Mouse (Mus musculus) bone marrow macrophage, adult 2 months (primary cell): ENCODE results near the gene Kif11. TPM values are rescaled to one million over a fixed set of nuclear protein-coding genes. Genes with fewer than 3 reads are reported as not detected.
A peak's percentile ranks its signal among the peaks of the same experiment; 100 is the strongest.

ENCODE experiments used
- H3K27ac ChIP-seq: 2 replicates; pipeline ENCODE4 v1.5.1; 2012; ENCODE audit warnings: low read depth, low read length; ENCODE audit not compliant: insufficient read depth
- H3K4me1 ChIP-seq: 2 replicates; pipeline ENCODE4 v1.6.1; 2012; ENCODE audit warnings: low read length; ENCODE audit not compliant: control insufficient read depth, insufficient read depth
- H3K4me3 ChIP-seq: 2 replicates; pipeline ENCODE4 v1.5.1; 2012; ENCODE audit warnings: mild to moderate bottlenecking, low read length, moderate library complexity; ENCODE audit not compliant: insufficient read depth
- CTCF ChIP-seq: IDR thresholded peaks from 2 replicates; pipeline ENCODE4 v1.5.1; 2012; ENCODE audit warnings: low read depth, mild to moderate bottlenecking, low read length, moderate library complexity
- POLR2A ChIP-seq: IDR thresholded peaks from 2 replicates; pipeline ENCODE4 v1.6.1; 2012; ENCODE audit warnings: mild to moderate bottlenecking, low read depth, low read length, borderline replicate concordance
- polyA plus RNA-seq: library from polyadenylated mRNA; stranded (reverse); fragments of >200 nt; gene quantifications from 2 replicates; pipeline ENCODE4 v1.2.4, GENCODE M21; 2012; ENCODE audit not compliant: missing spikeins, insufficient read depth, insufficient read length

Gene Kif11
- polyA plus RNA-seq: 34.8 and 34.9 TPM in 2 replicates

DNA sequence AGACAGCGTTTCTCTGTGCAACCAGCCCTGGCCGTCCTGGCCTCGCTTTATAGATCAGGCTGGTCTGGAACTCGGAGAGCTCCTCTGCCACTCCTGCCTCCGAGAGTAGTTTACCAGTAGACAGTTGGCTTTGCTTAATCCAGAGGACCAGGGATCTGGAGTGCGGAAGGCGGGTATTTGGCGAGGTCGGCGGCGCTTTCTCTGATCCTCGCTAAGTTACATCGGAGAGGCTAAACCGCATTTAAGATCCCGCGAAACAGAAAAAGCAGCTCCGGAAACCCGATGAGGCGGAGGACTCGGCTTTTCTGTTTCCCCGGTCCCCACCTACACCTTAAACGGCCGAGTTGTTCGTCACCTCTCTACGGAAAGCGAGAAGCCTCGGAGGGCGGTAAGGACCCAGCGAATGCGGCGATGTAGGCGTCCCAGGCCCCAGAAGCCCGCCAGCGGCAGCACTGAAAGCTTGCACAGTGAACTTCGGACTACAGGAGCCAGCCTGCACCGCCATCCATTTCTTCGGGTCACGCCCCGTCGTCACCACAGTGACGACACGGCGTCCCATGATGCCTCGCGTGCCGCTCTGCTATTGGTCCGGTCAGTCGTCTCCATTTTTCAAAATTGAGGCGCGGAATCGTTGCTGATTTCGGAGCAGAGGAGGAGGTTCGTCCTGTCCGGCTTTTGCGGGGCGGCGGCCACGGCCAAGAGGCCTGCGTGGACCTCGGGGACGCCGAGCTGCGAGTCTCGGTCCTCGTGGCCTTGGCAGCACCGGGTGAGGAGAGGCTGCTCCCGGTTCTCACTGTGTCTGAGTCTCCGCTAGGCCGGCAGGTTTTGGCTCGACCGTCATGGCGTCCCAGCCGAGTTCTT lies at the start of gene Kif11:
Gene Kif11, plus strand, starts transcription at position 649 of the 861 bp plus-strand sequence.
- TF ChIP-seq POLR2A: peak; percentile 80; the same call in 1 of the 2 replicates
- TF ChIP-seq CTCF: no peak
- peak within 1 kb of the TSS; percentile 90 for H3K4me3 ChIP-seq
- peaks cover 2% of the 10 kb centered on the region for H3K4me1 ChIP-seq
- H3K27ac ChIP-seq: peak within 1 kb of the TSS; percentile 87

DNA sequence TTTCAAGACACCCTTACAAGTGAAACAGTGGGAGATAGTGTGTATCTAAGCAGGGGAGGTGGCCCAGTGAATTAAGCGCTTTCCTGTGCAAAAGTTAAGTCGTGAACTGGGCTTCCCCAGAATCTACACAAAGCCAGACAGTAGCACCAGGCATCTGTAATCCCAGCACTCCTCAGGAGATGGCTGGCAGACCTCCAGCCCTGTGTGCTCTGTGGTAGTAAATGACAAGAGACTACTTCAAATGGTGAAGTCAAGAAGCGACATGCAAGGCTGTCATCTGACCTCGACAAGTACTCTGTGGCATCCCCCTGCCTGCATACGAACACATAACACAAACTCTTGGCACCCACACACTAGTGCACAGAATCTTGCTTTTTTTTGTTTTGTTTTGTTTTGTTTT lies 49.0 kb upstream of the Kif11 start:
- Histone ChIP-seq H3K4me1 (no peaks in the 10 kb centered on the region), H3K4me3 (no peak overlapping the region), H3K27ac (no peak overlapping the region)
- TF ChIP-seq POLR2A (no peak), CTCF (no peak)

DNA sequence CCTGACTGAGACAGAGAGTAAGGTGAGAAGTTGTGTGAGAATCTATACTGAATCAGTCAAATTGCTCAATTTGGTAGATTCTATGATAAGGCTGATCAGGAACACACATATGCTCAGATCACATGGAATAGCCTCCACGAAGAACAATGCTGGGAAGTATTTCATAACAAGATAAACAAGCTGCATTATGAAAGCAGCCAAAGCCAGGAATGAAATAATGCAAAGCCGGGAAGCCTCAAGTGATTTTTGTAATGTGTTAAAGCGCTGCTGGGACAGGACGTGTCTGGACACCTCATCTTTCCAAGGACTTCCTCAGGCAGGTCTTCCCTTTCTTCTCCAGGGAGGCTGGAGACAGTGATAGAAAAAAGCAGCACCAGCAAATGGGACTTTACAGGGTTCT lies 43.5 kb upstream of the Kif11 start:
- H3K27ac ChIP-seq: no peak overlapping the region
- H3K4me1 ChIP-seq: peaks cover 2% of the 10 kb centered on the region; the same call in 1 of the 2 replicates
- TF ChIP-seq POLR2A (no peak), CTCF (no peak)
- H3K4me3 ChIP-seq: no peak overlapping the region

DNA sequence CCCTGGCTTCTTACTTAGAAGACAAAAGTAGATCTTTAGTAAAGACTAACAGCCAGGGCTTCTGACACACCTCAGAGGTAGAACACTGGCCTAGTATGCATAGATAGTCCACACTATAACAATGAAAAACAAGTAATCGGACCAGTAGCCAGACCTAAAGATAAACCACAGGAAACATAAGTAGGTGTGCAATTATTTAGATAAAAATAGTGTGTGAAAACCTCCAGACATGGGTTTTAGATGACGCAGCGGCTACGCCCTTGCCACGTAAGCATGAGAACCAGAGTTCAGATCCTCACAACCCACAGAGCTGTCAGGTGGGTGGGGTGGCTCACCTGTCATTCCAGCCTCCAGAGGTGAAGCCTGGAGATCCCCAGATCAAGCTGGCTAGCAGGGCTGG lies 42.8 kb upstream of the Kif11 start:
- H3K4me3 ChIP-seq: no peak overlapping the region
- no peak overlapping the region for H3K27ac ChIP-seq
- no peak for TF ChIP-seq POLR2A
- H3K4me1 ChIP-seq: peaks cover 6% of the 10 kb centered on the region; the same call in 1 of the 2 replicates

DNA sequence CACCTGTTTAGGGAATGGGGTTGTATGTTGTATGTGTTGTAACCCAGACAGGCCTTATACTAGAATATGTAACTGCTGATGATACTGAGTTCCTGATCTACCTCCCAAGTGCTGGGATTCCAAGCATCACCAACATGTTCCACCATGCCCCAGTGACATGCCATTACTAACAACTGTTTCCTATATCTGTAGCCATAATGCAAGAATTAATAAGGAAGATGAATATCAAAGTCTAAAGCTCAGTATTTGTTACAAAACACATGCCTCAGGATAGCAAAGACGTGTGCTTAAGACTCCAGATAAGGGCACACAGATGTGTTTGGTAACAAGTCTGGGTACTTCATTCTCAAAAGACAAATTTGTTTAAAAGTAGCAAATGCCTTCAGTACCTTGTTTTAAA lies 40.8 kb upstream of the Kif11 start:
- Histone ChIP-seq H3K27ac (no peak overlapping the region), H3K4me1 (peaks cover 12% of the 10 kb centered on the region), H3K4me3 (no peak overlapping the region)
- no peak for TF ChIP-seq POLR2A

DNA sequence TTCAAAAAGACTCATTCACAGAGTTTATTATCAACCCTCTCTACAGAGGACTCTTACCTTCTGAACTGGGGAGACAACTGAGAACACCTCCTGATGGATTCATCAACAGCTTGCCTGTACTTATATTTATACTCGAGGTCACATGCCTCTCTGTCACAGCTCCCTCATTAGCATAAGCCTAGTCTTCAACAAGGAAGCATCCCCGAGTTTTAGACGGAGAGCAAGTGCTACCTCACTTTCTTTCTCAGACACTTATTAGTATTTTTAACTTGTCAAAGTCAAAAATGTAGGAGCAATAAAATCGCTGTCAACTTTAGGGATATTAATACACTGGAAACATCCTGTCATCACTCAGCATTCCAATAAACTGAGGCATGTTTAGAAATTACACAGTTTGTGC lies 38.5 kb upstream of the Kif11 start, which contains the start of gene Ide:
Gene Ide, minus strand, starts transcription at position 101 of the 400 bp plus-strand sequence.
- no peak for TF ChIP-seq CTCF
- no peak for TF ChIP-seq POLR2A
- H3K4me1 ChIP-seq: peaks cover 19% of the 10 kb centered on the region
- no peak within 1 kb of the TSS for H3K27ac ChIP-seq
- H3K4me3 ChIP-seq: no peak within 1 kb of the TSS

DNA sequence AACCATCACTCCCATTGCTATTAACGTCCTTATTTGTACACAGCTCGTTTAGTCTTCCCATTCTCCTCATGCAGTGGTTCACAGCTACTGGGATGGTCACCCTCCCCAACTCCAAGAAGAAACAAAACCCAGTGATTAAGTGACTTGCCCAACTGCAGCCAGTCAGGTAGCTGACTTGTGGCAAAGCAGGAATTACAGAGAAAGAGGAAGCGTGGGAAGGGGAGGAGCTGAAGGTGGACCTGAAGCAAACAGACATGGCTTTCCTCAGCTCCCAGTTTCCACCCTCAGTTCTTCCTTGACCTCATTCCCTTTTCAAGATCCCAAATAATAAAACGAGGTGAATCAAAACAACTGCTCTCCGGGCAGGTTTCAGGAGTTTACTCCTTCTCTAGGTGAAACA lies 35.7 kb upstream of the Kif11 start:
- H3K4me3 ChIP-seq: no peak overlapping the region
- peaks cover 19% of the 10 kb centered on the region for H3K4me1 ChIP-seq
- TF ChIP-seq CTCF (no peak), POLR2A (no peak)
- no peak overlapping the region for H3K27ac ChIP-seq

DNA sequence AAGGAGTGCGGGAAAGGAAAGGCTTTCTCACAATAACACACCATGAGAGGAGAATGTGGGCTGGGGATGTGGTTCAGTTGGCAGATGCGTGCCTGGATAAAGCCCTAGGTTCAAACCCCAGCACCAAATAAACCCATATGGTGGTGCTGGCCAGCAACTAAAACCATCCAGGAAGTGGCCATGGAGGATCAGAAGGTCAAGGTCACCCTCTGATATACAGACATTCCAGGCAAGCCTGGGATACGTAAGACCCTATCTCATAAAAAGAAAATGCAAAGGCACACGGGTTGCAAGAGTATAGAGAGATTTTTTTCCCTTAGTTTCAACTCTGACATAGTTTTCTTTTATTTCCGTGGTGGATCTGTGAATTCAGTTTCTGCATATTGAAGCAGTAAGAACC lies 35.3 kb upstream of the Kif11 start:
- no peak overlapping the region for H3K4me3 ChIP-seq
- peaks cover 19% of the 10 kb centered on the region for H3K4me1 ChIP-seq
- no peak overlapping the region for H3K27ac ChIP-seq
- TF ChIP-seq CTCF: no peak
- no peak for TF ChIP-seq POLR2A

DNA sequence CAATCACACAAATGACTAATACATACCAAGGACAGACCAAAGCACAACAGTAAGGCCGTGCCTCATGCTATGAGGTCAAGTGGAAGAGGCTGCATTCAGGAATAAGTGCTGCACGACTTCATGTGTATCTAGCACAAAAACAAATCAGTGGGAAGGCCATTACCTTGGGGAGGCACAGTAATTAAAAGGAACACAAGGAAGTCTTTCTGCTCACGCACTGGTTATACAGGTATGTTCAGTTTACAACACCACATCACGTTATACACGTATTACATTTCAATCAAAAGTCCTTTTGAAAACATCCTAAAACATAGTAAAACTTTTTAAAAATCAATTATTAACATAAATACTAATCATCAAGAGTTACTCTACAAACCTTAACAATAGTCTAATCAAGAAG lies 32.3 kb upstream of the Kif11 start:
- TF ChIP-seq POLR2A (no peak), CTCF (no peak)
- H3K27ac ChIP-seq: no peak overlapping the region
- peaks cover 10% of the 10 kb centered on the region for H3K4me1 ChIP-seq
- H3K4me3 ChIP-seq: no peak overlapping the region

DNA sequence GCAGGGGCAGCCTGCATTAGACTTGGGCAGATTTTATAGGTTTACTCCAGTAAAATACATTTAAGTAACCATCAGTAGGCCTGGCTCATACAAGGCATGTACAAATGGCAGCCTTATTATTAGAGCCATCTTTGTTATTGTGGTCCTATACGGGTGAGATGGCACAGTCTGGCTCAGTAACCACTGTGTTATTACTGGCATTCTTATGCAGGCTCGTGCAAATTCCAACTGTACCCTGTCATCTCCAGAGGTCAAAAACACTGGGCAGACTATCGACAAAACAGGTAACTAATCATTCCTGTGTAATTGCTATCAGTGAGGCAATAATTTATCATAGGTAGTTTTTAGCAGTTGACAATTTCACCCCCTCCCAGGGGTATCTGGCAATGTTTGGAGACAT lies 29.9 kb upstream of the Kif11 start:
- H3K27ac ChIP-seq: no peak overlapping the region
- H3K4me3 ChIP-seq: no peak overlapping the region
- H3K4me1 ChIP-seq: no peaks in the 10 kb centered on the region
- TF ChIP-seq POLR2A: no peak
- TF ChIP-seq CTCF: no peak
